8 mouse cellular contexts compared by ENCODE assay signal in genomic region chrX:7840842-7841162, GRCm38 (mm10). TPM values are rescaled to one million over a fixed set of nuclear protein-coding genes. Genes with fewer than 3 reads are reported as not detected.
DNase-seq lines count a peak whose midpoint lies in the region; ATAC-seq and TF ChIP-seq lines count a peak whose summit lies in the region.

No protein-coding gene starts in this region.

- H3K27ac ChIP-seq in heart, embryonic 13.5 days (replicated peaks), result peak overlapping the region; percentile 95
- no peak overlapping the region for H3K27ac ChIP-seq in ES-E14 (ENCODE audit: insufficient read depth, low read depth, low read length, poor library complexity, severe bottlenecking)
- peak overlapping the region; percentile 53; the same call in 1 of the 2 replicates for H3K27ac ChIP-seq in hindbrain, embryonic 10.5 days
- peak overlapping the region; percentile 64 for H3K27ac ChIP-seq in macrophage

- peak overlapping the region; percentile 63; the same call in 1 of the 2 replicates for H3K9ac ChIP-seq in heart, embryonic 13.5 days
- no peak overlapping the region for H3K9ac ChIP-seq in ES-E14 (ENCODE audit: insufficient read depth, low read depth, low read length, poor library complexity, severe bottlenecking)

- peaks cover 26% of the 10 kb centered on the region for H3K4me1 ChIP-seq in heart, embryonic 13.5 days
- no peaks in the 10 kb centered on the region; a peak in 1 of 4 replicates for H3K4me1 ChIP-seq in ES-E14 (ENCODE audit: control insufficient read depth in 2 of 2, insufficient read depth in 2 of 2, low read length in 2 of 2, poor library complexity in 1 of 2)
- H3K4me1 ChIP-seq in hindbrain, embryonic 10.5 days (replicated peaks), result peaks cover 15% of the 10 kb centered on the region

- H3K27me3 ChIP-seq in heart, embryonic 13.5 days (replicated peaks), result no peaks in the 10 kb centered on the region
- no peaks in the 10 kb centered on the region for H3K27me3 ChIP-seq in hindbrain, embryonic 10.5 days (ENCODE audit: insufficient read depth, poor library complexity, severe bottlenecking)

- H3K79me2 ChIP-seq in macrophage (ENCODE audit: inconsistent target), result peaks cover 34% of the 10 kb centered on the region

- peak overlapping the region; percentile 80 for H3K4me2 ChIP-seq in heart, embryonic 13.5 days

- 0 out of 2 replicates have a peak, but pooled peaks cover 4% of the 10 kb centered on the region for H3K36me3 ChIP-seq in heart, embryonic 13.5 days
- H3K36me3 ChIP-seq in ES-E14 (ENCODE audit: control insufficient read depth, insufficient read depth, low read length, poor library complexity, severe bottlenecking) (peaks cover 7% of the 10 kb centered on the region; the same call in 1 of the 2 replicates), macrophage (ENCODE audit: inconsistent target) (no peaks in the 10 kb centered on the region)
- H3K36me3 ChIP-seq in hindbrain, embryonic 10.5 days, result peaks cover 5% of the 10 kb centered on the region

- H3K4me3 ChIP-seq in heart, embryonic 13.5 days, result peak overlapping the region; percentile 80
- H3K4me3 ChIP-seq in ES-E14 (ENCODE audit: insufficient read depth in 1 of 2, low read depth in 1 of 2, low read length in 2 of 2, poor library complexity in 1 of 2, severe bottlenecking in 1 of 2), result peak overlapping the region; percentile 38 to 74; a peak in 3 of 4 replicates
- peak overlapping the region; percentile 82 for H3K4me3 ChIP-seq in hindbrain, embryonic 10.5 days
- peak overlapping the region; percentile 39; the same call in 1 of the 2 replicates for H3K4me3 ChIP-seq in macrophage (ENCODE audit: inconsistent target)

- no peak for DNase-seq in heart, adult 8-10 months (ENCODE audit: low spot score)
- no peak for DNase-seq in ES-E14 (ENCODE audit: low read depth, low spot score)
- no peak for DNase-seq in hindbrain, embryonic 10.5 days (ENCODE audit: low spot score)
- DNase-seq in c-Kit-positive CD71-positive TER-119-positive erythroid progenitor cells, embryonic 14.5 days (ENCODE audit: low spot score), result no peak
- DNase-seq in embryo, embryonic 10.5 days (ENCODE audit: low spot score), result no peak

- no peak for ATAC-seq in heart, embryonic 13.5 days (ENCODE audit: extremely low read depth, insufficient number of reproducible peaks, low FRiP score, low TSS enrichment)
- no peak for ATAC-seq in granulocyte monocyte progenitor cell, adult 5-6 weeks (replicated peaks; ENCODE audit: poor library complexity, severe bottlenecking)

- in situ Hi-C loops in ES-E14 (cut with MboI; ENCODE audit: low sequenced_read_pairs in 2 of 2, unreplicated experiment in 2 of 2), result no loop called here

- 8% methylated on average over 7 of the region's 7 CpGs for WGBS in heart, embryonic 13.5 days
- 12% methylated on average over 7 of the region's 7 CpGs for WGBS in hindbrain, embryonic 10.5 days
- WGBS in macrophage (ENCODE audit: missing documents), result 16% methylated on average over 7 of the region's 7 CpGs

- H3K9me3 ChIP-seq in heart, embryonic 13.5 days, result no peaks in the 10 kb centered on the region; the same call in 1 of the 2 replicates
- no peaks in the 10 kb centered on the region for H3K9me3 ChIP-seq in ES-E14 (ENCODE audit: control insufficient read depth, insufficient read depth, low read depth, low read length)
- H3K9me3 ChIP-seq in hindbrain, embryonic 10.5 days, result peaks cover 8% of the 10 kb centered on the region

TF ChIP-seq in ES-E14, 5 proteins besides CTCF, POLR2A, EP300 and RAD21:
- no peak for TF ChIP-seq ZNF384 (IDR thresholded peaks at IDR 0.05; ENCODE audit: low read depth, low read length)
- no peak for TF ChIP-seq CHD2 (IDR thresholded peaks at IDR 0.05; ENCODE audit: low read depth, low read length)
- TF ChIP-seq ZC3H11A (IDR thresholded peaks at IDR 0.05; ENCODE audit: borderline replicate concordance, low read depth, low read length), result no peak
- no peak for TF ChIP-seq HCFC1 (IDR thresholded peaks at IDR 0.05; ENCODE audit: borderline replicate concordance, insufficient read depth, low read length)
- TF ChIP-seq MAFK (IDR thresholded peaks at IDR 0.05; ENCODE audit: insufficient read depth, low read depth, low read length), result no peak

RNA-seq across cellular contexts. Expression of gene Otud5, which starts 0.4 kb away (rescaled TPM):
- 28.0 and 29.4 TPM in 2 replicates for polyA plus RNA-seq in heart, embryonic 13.5 days (2015; fragmentation: Nextera tagmentation; extraction: Ambion mirVana)
- 10 to 100 TPM; 20.0 to 24.9 (median 21.5) TPM for total RNA-seq in heart, adult 8-10 months (2022)
- total RNA-seq in ES-E14 (2012; rRNA removed), result 65.3 and 71.0 TPM in 2 replicates
- polyA plus RNA-seq in hindbrain, embryonic 10.5 days (2016; fragmentation: Nextera tagmentation; extraction: Ambion mirVana), result 43.8 and 55.9 TPM in 2 replicates
- total RNA-seq in macrophage (2018; cell fraction: chromatin; rRNA removed), result 100 to 1,000 TPM; 171 to 383 (median 253) TPM
- total RNA-seq in macrophage (2018; cell fraction: cytosol; rRNA removed), result 10 to 100 TPM; 39.6 to 70.9 (median 52.8) TPM
- 100 to 1,000 TPM; 121 to 374 (median 187) TPM for total RNA-seq in macrophage (2018; cell fraction: nucleus; rRNA removed)
- 38.8 to 69.0 TPM (median 61.3 TPM) in 3 replicates for polyA plus RNA-seq in macrophage (2018)
- total RNA-seq in granulocyte monocyte progenitor cell, adult 5-6 weeks (2014; fragmentation: Nextera tagmentation), result 44.0 and 47.5 TPM in 2 replicates
- total RNA-seq in granulocyte monocyte progenitor cell, adult 5-6 weeks (2017), result 56.4 and 57.4 TPM in 2 replicates

RNA-seq across cellular contexts. Expression of gene Kcnd1, which starts 18.7 kb away (rescaled TPM):
- polyA plus RNA-seq in heart, embryonic 13.5 days (2015; fragmentation: Nextera tagmentation; extraction: Ambion mirVana), result 0.72 and 1.2 TPM in 2 replicates
- total RNA-seq in heart, adult 8-10 months (2022), result under 1 TPM; 0.23 to 0.30 (median 0.27) TPM
- 3.1 and 5.4 TPM in 2 replicates for total RNA-seq in ES-E14 (2012; rRNA removed)
- 1.4 and 2.2 TPM in 2 replicates for polyA plus RNA-seq in hindbrain, embryonic 10.5 days (2016; fragmentation: Nextera tagmentation; extraction: Ambion mirVana)
- 1 to 10 TPM in 18 of 26 experiments, under 1 TPM in 8; 0.29 to 3.0 (median 1.7) TPM for total RNA-seq in macrophage (2018; cell fraction: chromatin; rRNA removed)
- 1 to 10 TPM in 6 of 26 experiments, under 1 TPM in 19, not detected in 1; 0.04 to 1.8 (median 0.22) TPM for total RNA-seq in macrophage (2018; cell fraction: cytosol; rRNA removed)
- total RNA-seq in macrophage (2018; cell fraction: nucleus; rRNA removed), result 1 to 10 TPM in 21 of 26 experiments, under 1 TPM in 5; 0.46 to 4.3 (median 1.3) TPM
- 0.03 to 0.06 TPM (median 0.04 TPM) in 3 replicates for polyA plus RNA-seq in macrophage (2018)
- 0.32 and 2.5 TPM in 2 replicates for total RNA-seq in granulocyte monocyte progenitor cell, adult 5-6 weeks (2014; fragmentation: Nextera tagmentation)
- total RNA-seq in granulocyte monocyte progenitor cell, adult 5-6 weeks (2017), result 0.31 TPM in 1 of 2 replicates, not detected in the other

RNA-seq across cellular contexts. Expression of gene Pim2, which starts 37.3 kb away (rescaled TPM):
- 5.9 and 6.7 TPM in 2 replicates for polyA plus RNA-seq in heart, embryonic 13.5 days (2015; fragmentation: Nextera tagmentation; extraction: Ambion mirVana)
- total RNA-seq in heart, adult 8-10 months (2022), result 1 to 10 TPM; 2.4 to 6.1 (median 3.7) TPM
- 17.2 and 20.8 TPM in 2 replicates for total RNA-seq in ES-E14 (2012; rRNA removed)
- polyA plus RNA-seq in hindbrain, embryonic 10.5 days (2016; fragmentation: Nextera tagmentation; extraction: Ambion mirVana), result 8.8 and 10.2 TPM in 2 replicates
- 10 to 100 TPM in 16 of 26 experiments, 1 to 10 TPM in 10; 4.0 to 29.4 (median 13.5) TPM for total RNA-seq in macrophage (2018; cell fraction: chromatin; rRNA removed)
- 10 to 100 TPM in 2 of 26 experiments, 1 to 10 TPM in 24; 1.4 to 12.2 (median 2.6) TPM for total RNA-seq in macrophage (2018; cell fraction: cytosol; rRNA removed)
- total RNA-seq in macrophage (2018; cell fraction: nucleus; rRNA removed), result 10 to 100 TPM in 20 of 26 experiments, 1 to 10 TPM in 6; 5.9 to 23.1 (median 13.5) TPM
- polyA plus RNA-seq in macrophage (2018), result 1.5 to 2.0 TPM (median 1.6 TPM) in 3 replicates
- 6.3 and 7.1 TPM in 2 replicates for total RNA-seq in granulocyte monocyte progenitor cell, adult 5-6 weeks (2014; fragmentation: Nextera tagmentation)
- total RNA-seq in granulocyte monocyte progenitor cell, adult 5-6 weeks (2017), result 0.78 and 1.5 TPM in 2 replicates

RNA-seq across cellular contexts. Expression of gene Slc35a2, which starts 43.0 kb away (rescaled TPM):
- polyA plus RNA-seq in heart, embryonic 13.5 days (2015; fragmentation: Nextera tagmentation; extraction: Ambion mirVana), result 24.1 and 25.4 TPM in 2 replicates
- 10 to 100 TPM in 3 of 4 experiments, 1 to 10 TPM in 1; 8.9 to 18.3 (median 13.5) TPM for total RNA-seq in heart, adult 8-10 months (2022)
- total RNA-seq in ES-E14 (2012; rRNA removed), result 38.3 and 51.2 TPM in 2 replicates
- polyA plus RNA-seq in hindbrain, embryonic 10.5 days (2016; fragmentation: Nextera tagmentation; extraction: Ambion mirVana), result 26.6 and 32.5 TPM in 2 replicates
- total RNA-seq in macrophage (2018; cell fraction: chromatin; rRNA removed), result 10 to 100 TPM in 20 of 26 experiments, 1 to 10 TPM in 6; 5.5 to 28.7 (median 14.1) TPM
- 10 to 100 TPM; 15.4 to 34.7 (median 25.2) TPM for total RNA-seq in macrophage (2018; cell fraction: cytosol; rRNA removed)
- 10 to 100 TPM; 10.6 to 50.9 (median 29.8) TPM for total RNA-seq in macrophage (2018; cell fraction: nucleus; rRNA removed)
- polyA plus RNA-seq in macrophage (2018), result 10.3 to 26.7 TPM (median 19.8 TPM) in 3 replicates
- total RNA-seq in granulocyte monocyte progenitor cell, adult 5-6 weeks (2014; fragmentation: Nextera tagmentation), result 18.7 and 35.6 TPM in 2 replicates
- total RNA-seq in granulocyte monocyte progenitor cell, adult 5-6 weeks (2017), result 14.6 and 19.6 TPM in 2 replicates

RNA-seq across cellular contexts. Expression of gene Gripap1, which starts 51.2 kb away (rescaled TPM):
- 26.7 and 27.3 TPM in 2 replicates for polyA plus RNA-seq in heart, embryonic 13.5 days (2015; fragmentation: Nextera tagmentation; extraction: Ambion mirVana)
- total RNA-seq in heart, adult 8-10 months (2022), result 10 to 100 TPM; 23.1 to 26.1 (median 24.7) TPM
- 14.9 and 22.6 TPM in 2 replicates for total RNA-seq in ES-E14 (2012; rRNA removed)
- 45.3 and 47.8 TPM in 2 replicates for polyA plus RNA-seq in hindbrain, embryonic 10.5 days (2016; fragmentation: Nextera tagmentation; extraction: Ambion mirVana)
- total RNA-seq in macrophage (2018; cell fraction: chromatin; rRNA removed), result 100 to 1,000 TPM; 167 to 733 (median 315) TPM
- total RNA-seq in macrophage (2018; cell fraction: cytosol; rRNA removed), result 10 to 100 TPM; 23.4 to 54.3 (median 33.7) TPM
- 100 to 1,000 TPM in 25 of 26 experiments, 10 to 100 TPM in 1; 79.0 to 430 (median 180) TPM for total RNA-seq in macrophage (2018; cell fraction: nucleus; rRNA removed)
- polyA plus RNA-seq in macrophage (2018), result 44.1 to 48.5 TPM (median 47.1 TPM) in 3 replicates
- 43.6 and 52.5 TPM in 2 replicates for total RNA-seq in granulocyte monocyte progenitor cell, adult 5-6 weeks (2014; fragmentation: Nextera tagmentation)
- 59.7 and 78.0 TPM in 2 replicates for total RNA-seq in granulocyte monocyte progenitor cell, adult 5-6 weeks (2017)
